Mouse (Mus musculus): ENCODE measurements around the gene Pfkfb1. TPM values are rescaled to one million over a fixed set of nuclear protein-coding genes. Genes with fewer than 3 reads are reported as not detected.

The Pfkfb1 gene
- polyA plus RNA-seq (2012; rRNA removed) = 0.62 and 0.95 TPM in 2 replicates

GRCm38 (mm10) chrX:150588023-150588764, at the start of gene Pfkfb1:
Gene Pfkfb1 (plus strand): TSS chrX:150588229.

DNA sequence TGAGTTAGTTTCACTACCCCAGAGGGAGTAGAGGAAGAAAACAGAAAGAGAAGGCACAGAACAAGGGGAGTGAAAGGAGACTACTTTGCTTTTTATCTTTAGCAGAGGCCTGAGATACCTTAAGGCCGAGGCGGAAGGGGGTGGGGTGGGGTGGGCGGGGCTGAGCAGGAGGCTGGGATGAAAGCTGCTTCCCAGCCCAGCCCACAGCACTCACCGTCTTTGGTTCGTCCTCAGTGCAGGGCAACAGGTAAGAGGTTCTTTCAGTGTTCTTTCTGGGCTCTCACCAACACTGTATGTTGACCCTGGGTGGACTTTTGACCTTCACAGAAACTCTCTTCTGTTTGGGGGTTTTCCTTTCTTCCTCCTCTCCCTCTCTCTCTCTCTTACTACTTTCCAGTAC, 40.8 kb upstream of the Pfkfb1 start, which contains the start of gene Alas2:
Alas2 (plus strand) TSS at position 137 of the 400 bp plus-strand sequence.

DNA sequence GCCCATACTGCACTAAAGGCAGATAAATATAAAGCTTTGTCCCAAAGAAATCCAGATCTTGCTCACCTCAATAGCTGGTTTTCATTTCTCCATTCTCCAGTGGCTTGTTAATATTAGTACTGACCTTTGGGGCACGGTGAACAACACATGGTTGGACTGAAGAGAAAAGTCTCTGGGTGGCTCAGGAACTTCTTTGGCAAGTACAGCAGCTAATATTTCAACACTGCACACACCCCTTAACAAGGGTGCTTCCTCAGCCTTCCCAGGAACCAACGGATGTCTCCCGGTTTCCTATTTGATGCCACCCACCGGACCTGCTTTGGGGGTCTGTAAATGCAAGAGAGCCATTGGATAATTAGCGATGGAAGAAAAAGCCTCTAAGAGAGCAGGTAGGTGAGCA, 1.7 kb downstream of the Pfkfb1 start, which contains the start of gene Apex2:
Apex2 (minus strand) TSS at position 173 of the 400 bp plus-strand sequence.

GRCm38 (mm10) chrX:150656908-150657796, 69.1 kb downstream of the Pfkfb1 start, which contains the start of gene Tro:
Gene Tro (minus strand): TSS chrX:150657583.

Other genes starting within 250 kb of the Pfkfb1 start
- 0.15 and 0.19 TPM in 2 replicates for gene Tmem29, start 129.1 kb upstream of the Pfkfb1 start, polyA plus RNA-seq (2012; rRNA removed)
- gene Alas2, start 40.9 kb upstream of the Pfkfb1 start, polyA plus RNA-seq (2012; rRNA removed) = 0.50 and 0.76 TPM in 2 replicates
- 1.7 and 3.4 TPM in 2 replicates for gene Apex2, start 1.6 kb downstream of the Pfkfb1 start, polyA plus RNA-seq (2012; rRNA removed)
- gene Tro, start 69.4 kb downstream of the Pfkfb1 start, polyA plus RNA-seq (2012; rRNA removed) = 0.50 and 0.59 TPM in 2 replicates
- gene Maged2, start 226.1 kb downstream of the Pfkfb1 start, polyA plus RNA-seq (2012; rRNA removed) = 7.4 and 9.0 TPM in 2 replicates